Mouse (Mus musculus) adrenal gland, postnatal 10 days (tissue): ENCODE results near the gene Atn1. TPM values are rescaled to one million over a fixed set of nuclear protein-coding genes. Genes with fewer than 3 reads are reported as not detected.

ENCODE experiments used
- DNase-seq: peaks from one replicate; pipeline ENCODE4 v3.0.0; 2021; ENCODE audit warnings: mixed read lengths
- microRNA-seq: library from miRNA; unstranded; fragments of <30 nt; microRNA quantifications from one replicate; pipeline ENCODE4 v1.2.0, GENCODE M21; 2021
- total RNA-seq, 2 experiments: library from RNA; stranded (reverse); gene quantifications; 2 replicates each; pipeline ENCODE4 v1.2.3; 2021

Atn1 gene
- total RNA-seq, 2 experiments from 2014 or later, result 64.0 to 71.5 TPM

- peak; percentile 99 for DNase-seq
Observed at GRCm38 (mm10) chr6:124711824-124712782, 44.2 kb downstream of the Atn1 start, which contains the start of the genes Emg1 and Phb2. TSS of gene Emg1 (minus strand) at chr6:124712178. TSS of gene Phb2 (plus strand) at chr6:124712336.

GRCm38 (mm10) chr6:124708289-124708889 lies 47.9 kb downstream of the Atn1 start:
- no peak for DNase-seq

DNA sequence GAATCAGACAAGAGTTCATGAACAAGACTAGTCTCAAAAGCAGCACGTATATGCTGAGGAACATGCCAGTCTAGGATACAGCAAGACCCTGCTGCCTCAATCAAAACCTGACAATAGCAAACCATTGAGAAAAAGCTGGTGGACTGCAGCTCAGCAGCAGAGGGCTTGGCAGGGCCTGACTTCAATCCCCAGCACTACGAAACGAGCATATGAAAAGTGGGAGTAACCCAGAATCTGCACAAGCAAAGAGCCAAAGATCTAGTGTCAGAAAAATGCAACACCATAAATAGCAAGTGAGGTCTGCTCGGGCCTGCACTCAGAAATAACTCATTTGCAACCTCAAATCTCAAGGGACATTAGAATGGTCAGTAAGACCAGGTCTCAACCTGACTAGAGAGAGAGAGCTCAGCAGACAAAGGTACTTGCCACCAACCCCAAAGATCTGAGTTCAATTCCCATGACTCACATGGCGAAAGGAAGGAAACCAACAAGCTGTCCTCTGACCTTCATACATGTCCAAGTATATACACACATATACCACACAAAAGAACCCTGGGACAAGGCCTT lies 50.2 kb downstream of the Atn1 start:
- DNase-seq, result no peak

DNA sequence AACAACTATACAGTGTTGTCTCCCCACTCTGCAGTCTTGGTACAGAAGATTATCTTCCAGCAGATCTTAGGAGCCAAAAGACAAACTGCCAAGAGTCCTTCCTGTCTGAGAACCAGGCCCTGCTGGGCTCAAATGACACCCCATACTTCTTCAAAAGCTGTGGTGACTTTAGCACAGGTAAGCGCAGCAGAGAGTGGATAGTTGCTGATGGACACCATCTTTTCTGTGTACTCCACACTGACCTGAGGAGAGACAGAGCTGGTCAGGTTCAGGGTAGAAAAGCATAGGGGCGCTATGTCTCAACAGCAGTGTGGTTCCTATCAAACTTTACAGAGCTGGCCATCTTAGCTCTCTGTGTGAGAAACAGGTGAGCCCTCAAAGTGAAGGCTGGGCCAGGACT lies 51.9 kb downstream of the Atn1 start:
- no peak for DNase-seq

DNA sequence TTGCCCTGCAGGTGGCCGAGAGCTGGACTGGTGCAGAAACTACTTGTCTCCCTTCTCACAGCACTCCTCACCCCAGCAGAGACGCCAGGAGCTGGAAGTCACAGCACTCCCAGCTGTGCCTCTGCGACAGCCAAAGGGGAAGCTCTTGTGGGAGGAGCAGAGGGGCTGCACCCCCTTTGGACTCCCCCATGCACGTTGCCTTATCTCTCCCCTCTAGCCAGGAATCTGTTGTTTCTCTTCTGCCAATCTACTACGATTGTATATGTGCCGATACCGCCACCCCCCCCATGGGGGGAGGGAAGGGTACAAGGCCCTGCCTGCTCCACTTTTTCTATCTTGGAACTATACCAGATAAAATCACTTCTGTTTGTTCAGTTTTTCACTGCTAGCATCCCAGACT lies 52.5 kb downstream of the Atn1 start:
- DNase-seq, result no peak

GRCm38 (mm10) chr6:124702784-124703103 lies 53.6 kb downstream of the Atn1 start:
- peak; percentile 78 for DNase-seq

DNA sequence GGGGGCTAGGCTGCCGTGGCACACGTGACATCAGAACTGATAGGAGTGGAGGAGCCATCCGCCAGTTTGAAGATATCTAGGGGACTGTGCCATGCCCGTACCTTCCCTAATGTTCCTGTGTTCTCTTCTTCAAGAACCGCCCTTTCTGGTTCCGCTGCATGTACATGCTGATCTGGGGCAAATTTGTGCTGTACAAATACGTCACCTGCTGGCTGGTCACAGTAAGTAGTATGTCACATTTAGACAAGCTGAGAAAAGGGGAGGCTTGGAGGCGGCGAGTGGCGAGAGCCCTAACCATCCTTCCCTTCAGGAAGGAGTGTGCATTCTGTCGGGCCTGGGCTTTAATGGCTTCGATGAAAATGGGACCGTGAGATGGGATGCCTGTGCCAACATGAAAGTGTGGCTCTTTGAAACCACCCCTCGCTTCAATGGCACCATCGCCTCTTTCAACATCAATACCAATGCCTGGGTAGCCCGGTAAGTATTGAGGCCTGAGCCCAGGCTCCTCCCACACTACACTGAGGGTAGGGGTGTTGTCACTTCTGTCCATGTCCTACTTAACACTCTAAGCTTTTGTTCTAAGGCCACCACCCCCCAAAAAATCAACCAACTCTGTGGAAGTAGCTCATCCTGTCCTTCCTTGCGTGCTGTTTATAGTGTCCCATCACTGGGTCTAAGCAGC lies 54.1 kb downstream of the Atn1 start:
- DNase-seq, result no peak

DNA sequence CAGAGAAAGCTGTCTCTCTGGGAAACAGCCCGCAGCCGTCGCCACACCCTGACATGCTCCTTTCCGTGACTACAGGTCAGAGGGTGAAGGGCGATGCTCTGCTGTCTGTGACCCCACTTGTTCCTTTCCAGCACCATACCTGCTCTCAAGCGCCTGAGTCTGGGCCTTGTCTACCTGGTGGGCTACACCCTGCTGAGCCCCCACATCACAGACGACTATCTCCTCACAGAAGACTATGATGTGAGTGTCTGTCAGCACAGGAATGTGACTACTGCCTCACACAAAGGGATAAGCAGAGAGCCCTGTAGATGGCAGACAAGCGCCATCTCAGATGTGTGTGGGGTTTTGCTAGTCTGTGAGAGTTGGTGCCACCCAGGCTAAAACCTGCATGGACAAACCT lies 55.0 kb downstream of the Atn1 start:
- DNase-seq, result no peak

- DNase-seq, result peak; percentile 87
Observed at GRCm38 (mm10) chr6:124699962-124700610, 56.2 kb downstream of the Atn1 start.

GRCm38 (mm10) chr6:124699366-124699765 lies 57.0 kb downstream of the Atn1 start:
- DNase-seq, result no peak

DNA sequence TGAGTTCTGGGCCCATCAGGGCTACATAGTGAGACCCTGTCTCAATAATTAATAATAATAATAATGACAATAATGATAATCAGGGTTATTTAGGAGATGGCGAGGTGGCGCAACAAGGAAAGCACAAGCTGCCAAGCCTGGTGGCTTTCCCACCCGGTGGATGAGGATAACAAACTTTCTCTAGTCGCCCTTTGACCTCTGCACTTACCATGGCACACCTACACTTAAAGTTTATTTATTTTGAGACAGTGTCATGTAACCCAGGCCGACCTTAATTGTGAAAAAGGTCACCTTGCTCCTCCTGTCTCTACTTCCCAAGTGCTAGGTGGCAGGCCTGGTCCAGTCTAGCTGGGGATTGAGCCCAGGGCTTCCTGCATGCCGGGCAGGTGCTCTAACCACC lies 57.6 kb downstream of the Atn1 start:
- no peak for DNase-seq

DNA sequence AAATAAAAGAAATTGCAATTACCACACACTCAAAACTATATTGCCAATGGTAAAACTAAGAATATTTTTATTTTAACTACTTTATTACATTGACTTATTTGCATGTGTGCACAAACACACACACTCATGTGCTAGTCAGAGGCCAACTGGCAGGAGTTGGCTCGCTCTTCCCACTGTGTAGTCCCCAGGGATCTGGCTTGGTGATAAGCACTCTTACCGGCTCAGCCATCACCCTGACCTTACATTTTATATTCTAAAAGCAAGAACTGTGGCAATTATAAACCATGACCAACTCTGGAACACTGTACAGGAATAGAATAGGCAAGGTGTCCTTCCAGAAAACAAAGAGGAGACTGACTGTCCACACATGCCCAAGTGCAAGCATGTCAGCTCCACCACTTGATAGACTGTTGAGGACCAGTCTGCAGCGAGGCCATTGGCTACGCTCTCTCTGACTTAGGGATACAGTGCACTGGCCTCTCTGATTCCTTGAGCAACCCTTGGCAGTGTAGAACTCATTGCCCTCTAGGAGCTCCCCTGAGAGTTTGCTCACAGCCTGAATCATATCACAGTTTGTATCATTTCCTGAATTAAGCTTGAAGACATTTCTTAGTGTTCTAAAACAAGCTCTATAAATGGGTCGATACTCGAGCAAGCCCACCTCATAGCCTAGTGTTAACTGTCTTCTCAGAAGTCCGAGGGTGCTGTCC lies 59.7 kb downstream of the Atn1 start:
- peak; percentile 32 for DNase-seq

DNA sequence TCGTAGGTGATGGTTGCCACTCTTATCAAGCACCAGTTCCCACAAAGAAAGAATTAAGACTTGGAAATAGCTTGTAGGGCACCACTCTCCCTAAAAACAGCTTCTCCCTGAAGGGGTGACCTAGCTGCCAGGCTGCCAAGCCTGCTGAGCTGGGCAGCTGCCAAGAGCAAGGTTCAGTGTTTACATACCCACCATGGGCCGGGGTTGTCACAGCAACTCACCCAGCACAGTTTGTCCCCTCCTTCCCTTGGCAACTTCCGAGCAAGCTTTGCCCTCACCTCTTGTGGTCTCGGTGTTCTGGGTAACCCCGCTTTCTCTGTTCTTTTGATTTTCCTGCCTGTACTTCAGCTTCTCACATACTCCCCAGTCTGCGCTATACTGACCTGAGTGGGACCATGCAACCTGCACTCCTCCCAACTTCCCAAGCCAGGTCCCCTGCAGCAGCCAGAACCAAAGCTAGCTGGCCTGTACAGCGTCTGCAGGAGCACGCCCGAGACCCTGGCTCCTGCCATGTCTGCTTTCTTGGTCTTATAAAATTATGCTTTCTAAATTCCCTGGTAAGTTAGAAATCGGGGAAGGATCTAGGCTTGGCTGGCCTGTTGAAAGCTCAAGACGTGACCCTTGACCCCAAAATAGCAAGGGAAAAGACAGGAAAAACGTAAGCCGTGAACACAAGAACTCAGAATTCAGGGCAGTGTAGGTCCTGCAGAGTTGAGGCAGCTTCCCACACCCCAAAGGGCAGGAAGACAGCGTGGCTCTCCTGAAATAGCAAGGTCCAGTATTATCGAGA lies 62.0 kb downstream of the Atn1 start:
- peak; percentile 83 for DNase-seq

DNA sequence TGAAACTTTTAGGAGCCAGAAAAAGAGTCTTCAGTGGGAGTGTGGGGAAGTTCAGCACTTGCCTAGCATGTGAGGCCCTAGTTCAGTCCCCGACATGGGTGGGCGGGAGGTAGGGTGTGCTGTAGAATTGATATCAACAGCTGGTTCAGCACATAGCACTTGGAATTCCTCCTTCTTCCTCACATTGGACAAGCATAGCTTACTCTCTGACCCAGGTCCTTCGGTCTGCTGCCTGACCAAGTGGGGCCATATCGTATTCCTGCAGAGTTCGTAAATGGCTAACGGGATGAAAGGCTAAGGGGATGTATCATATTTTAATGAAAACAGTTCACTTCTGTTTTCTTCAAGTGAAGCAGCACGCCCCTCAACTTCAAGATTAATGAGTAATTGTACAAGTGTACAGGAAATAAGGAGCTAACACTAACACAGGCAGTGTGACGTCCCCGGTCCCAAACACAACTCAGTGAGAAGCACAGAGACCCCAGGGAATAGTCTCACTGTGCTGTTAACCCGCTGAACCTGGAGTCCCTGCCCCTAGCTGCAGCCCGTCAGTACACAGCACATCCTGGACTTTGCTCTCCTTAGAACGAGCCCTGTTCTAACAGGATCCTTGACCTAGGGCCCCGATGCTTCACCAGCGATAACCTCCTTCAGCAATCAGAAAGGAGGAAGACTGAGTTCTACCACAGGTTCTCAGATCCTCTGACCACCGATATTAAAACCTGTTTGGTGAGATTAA lies 62.9 kb downstream of the Atn1 start:
- no peak for DNase-seq

Small RNA genes within 50 kb of the gene (microRNA-seq; reads per million reads assigned to microRNA genes)
- gene Mir141, result 9.2 reads per million, percentile 15 among the genes with 10 or more reads in this experiment
- 128 reads per million, percentile 48 among the genes with 10 or more reads in this experiment for gene Mir200c

Other genes starting within 250 kb of the Atn1 start
- gene C1ra, start 244.1 kb downstream of the Atn1 start, total RNA-seq, result 10 to 100 TPM; 40.4 to 51.1 TPM
- gene C1s1, start 214.2 kb downstream of the Atn1 start, total RNA-seq, result 100 to 1,000 TPM in 1 of 2 experiments, 10 to 100 TPM in 1; 76.9 to 105 TPM
- gene C1rb, start 186.2 kb downstream of the Atn1 start, total RNA-seq, result 1 to 10 TPM; 4.7 to 5.1 TPM
- 1 to 10 TPM; 2.5 to 4.2 TPM for gene C1s2, start 120.4 kb downstream of the Atn1 start, total RNA-seq
- gene Lpcat3, start 93.5 kb downstream of the Atn1 start, total RNA-seq, result 10 to 100 TPM; 80.8 to 85.7 TPM
- gene Emg1, start 44.3 kb downstream of the Atn1 start, total RNA-seq, result 10 to 100 TPM; 85.5 to 94.1 TPM
- 100 to 1,000 TPM; 452 to 487 TPM for gene Phb2, start 44.2 kb downstream of the Atn1 start, total RNA-seq
- gene Ptpn6, start 17.8 kb downstream of the Atn1 start, total RNA-seq, result 10 to 100 TPM; 13.0 to 13.5 TPM
- 100 to 1,000 TPM; 321 to 324 TPM for gene Grcc10, start 15.2 kb downstream of the Atn1 start, total RNA-seq
- 1 to 10 TPM in 1 of 2 experiments, not detected in 1; 1.1 TPM for gene Gm45234, start 503 bp downstream of the Atn1 start, total RNA-seq
- 10 to 100 TPM; 13.0 to 21.0 TPM for gene Eno2, start 13.1 kb upstream of the Atn1 start, total RNA-seq
- under 1 TPM in 1 of 2 experiments, not detected in 1; 0.72 TPM for gene Lrrc23, start 23.2 kb upstream of the Atn1 start, total RNA-seq
- gene Spsb2, start 52.1 kb upstream of the Atn1 start, total RNA-seq, result 10 to 100 TPM; 11.7 to 15.2 TPM
- 100 to 1,000 TPM; 504 to 601 TPM for gene Tpi1, start 57.8 kb upstream of the Atn1 start, total RNA-seq
- 100 to 1,000 TPM in 1 of 2 experiments, 10 to 100 TPM in 1; 89.2 to 111 TPM for gene Usp5, start 73.0 kb upstream of the Atn1 start, total RNA-seq
- 10 to 100 TPM; 26.3 to 28.8 TPM for gene Cdca3, start 73.0 kb upstream of the Atn1 start, total RNA-seq
- 1 to 10 TPM; 7.5 to 9.7 TPM for gene Gnb3, start 83.8 kb upstream of the Atn1 start, total RNA-seq
- 10 to 100 TPM; 26.6 to 29.6 TPM for gene P3h3, start 101.2 kb upstream of the Atn1 start, total RNA-seq
- gene Gpr162, start 107.5 kb upstream of the Atn1 start, total RNA-seq, result 1 to 10 TPM; 3.5 to 5.2 TPM
- gene Cd4, start 131.7 kb upstream of the Atn1 start, total RNA-seq, result 1 to 10 TPM; 3.8 to 4.0 TPM
- gene Lag3, start 155.2 kb upstream of the Atn1 start, total RNA-seq, result 1 to 10 TPM; 1.4 to 1.8 TPM
- 100 to 1,000 TPM; 824 to 887 TPM for gene Ptms, start 163.6 kb upstream of the Atn1 start, total RNA-seq
- 100 to 1,000 TPM; 271 to 288 TPM for gene Mlf2, start 174.9 kb upstream of the Atn1 start, total RNA-seq
- 100 to 1,000 TPM; 122 to 129 TPM for gene Cops7a, start 209.0 kb upstream of the Atn1 start, total RNA-seq
- gene Pianp, start 240.2 kb upstream of the Atn1 start, total RNA-seq, result 1 to 10 TPM; 3.8 to 5.6 TPM